Mouse (Mus musculus) erythroblast, embryonic 14.5 days (primary cell): ENCODE measurements at regions not wholly inside any gene's neighbourhood (a gene's known extent, or its start where the extent isn't known, plus 50 kb on each side); places are given as distances from the start of the nearest gene placed in this dataset.

Experiments
- GATA1 ChIP-seq: IDR thresholded peaks from 2 replicates; pipeline ENCODE4 v1.6.1; 2012; ENCODE audit warnings: low read length, inconsistent platforms, mixed read lengths
- TAL1 ChIP-seq: IDR thresholded peaks from 3 replicates; pipeline ENCODE4 v1.6.1; 2012; ENCODE audit warnings: low read length, inconsistent platforms, mixed read lengths

DNA sequence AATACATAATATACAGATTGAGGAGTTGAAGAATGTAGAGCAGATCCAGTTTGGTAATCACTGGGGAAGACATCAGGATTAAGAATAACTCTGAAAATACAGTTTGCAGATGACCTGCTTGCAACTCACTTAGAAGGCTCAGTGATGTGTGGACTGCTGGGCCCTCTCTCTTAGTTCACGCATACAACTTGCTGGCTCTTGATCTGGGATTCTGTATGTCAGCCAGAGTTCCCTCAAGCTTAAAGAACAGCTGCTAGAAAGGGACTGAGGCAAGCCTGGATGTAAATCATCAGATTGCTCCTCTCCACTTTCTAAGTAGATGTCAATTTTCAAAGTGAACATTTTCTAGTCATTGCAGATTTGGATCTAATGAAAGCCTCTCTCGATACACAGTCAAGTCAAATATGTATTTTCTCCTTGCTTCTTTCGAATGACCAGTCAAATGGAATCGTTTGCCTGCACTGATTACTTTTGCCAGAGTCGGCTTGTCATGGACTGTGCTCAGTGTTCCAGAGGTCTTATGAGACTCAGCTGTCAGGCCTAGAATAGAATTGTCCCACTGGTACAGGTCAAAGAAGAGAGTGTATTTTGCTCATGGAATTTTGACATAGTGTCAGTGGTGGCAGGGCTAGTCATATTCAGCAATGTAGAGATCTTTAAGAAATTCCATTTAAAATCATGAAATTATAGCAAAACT lies 334.2 kb upstream of the Cwc22 start:
- TF ChIP-seq TAL1 (no peak), GATA1 (no peak)
